Mouse (Mus musculus) 416B (cell line): ENCODE measurements around the gene Gm45717.
"Not testable (repeated sequence)": the region's sequence is repeated elsewhere in the genome, so short reads cannot be mapped to it uniquely, and the experiment has no call there.

Experiments
- DNase-seq: peaks from one replicate; pipeline ENCODE4 v3.0.0; 2011; ENCODE audit warnings: low read depth

The Gm45717 gene

DNA sequence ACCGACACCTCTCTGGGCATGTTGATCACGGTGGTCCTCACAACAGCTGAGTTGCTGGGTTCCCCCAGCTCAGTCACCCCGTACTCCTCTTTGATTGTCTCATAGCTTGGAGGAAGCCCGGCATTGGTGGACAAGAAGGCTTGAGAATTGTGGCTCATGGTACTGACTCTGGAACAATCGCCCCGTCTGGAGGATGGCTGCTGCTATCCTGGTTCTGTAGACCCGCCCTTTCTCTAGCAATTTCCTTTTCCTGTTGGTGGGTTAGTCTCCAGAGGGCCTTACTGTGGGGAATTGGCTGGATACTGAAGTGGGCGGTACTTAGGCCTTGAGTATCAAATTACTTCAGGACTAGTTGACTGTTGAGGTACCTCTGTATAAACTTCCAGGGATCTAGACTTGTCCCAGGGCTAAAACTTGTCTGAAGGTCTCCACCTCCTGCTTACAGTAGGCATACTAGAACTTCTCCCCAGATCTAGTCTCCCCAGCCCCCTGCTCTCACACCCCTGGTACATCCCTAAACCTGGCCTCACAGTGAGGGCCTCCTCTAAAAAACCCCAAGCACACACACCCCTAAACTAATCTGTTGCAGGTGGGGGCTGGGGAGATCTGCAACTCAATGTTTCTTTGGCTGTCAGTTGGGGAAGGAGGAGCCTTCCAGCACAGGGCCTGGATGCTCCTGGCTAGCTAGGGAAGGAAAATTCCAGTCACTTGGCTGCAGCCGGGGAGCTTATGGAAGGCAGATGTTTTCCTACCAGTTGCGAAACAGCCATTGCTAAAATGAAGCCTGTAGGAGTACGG lies at the start of gene Gm45717, which contains the start of gene Ifitm2:
Gene Gm45717 (minus strand): TSS at position 180 of the 798 bp plus-strand sequence.
Gene Ifitm2 (minus strand): TSS at position 230 of the 798 bp plus-strand sequence.
- DNase-seq = peak; percentile 97

GRCm38 (mm10) chr7:141003248-141004010 lies 47.7 kb upstream of the Gm45717 start:
- DNase-seq = no peak

DNA sequence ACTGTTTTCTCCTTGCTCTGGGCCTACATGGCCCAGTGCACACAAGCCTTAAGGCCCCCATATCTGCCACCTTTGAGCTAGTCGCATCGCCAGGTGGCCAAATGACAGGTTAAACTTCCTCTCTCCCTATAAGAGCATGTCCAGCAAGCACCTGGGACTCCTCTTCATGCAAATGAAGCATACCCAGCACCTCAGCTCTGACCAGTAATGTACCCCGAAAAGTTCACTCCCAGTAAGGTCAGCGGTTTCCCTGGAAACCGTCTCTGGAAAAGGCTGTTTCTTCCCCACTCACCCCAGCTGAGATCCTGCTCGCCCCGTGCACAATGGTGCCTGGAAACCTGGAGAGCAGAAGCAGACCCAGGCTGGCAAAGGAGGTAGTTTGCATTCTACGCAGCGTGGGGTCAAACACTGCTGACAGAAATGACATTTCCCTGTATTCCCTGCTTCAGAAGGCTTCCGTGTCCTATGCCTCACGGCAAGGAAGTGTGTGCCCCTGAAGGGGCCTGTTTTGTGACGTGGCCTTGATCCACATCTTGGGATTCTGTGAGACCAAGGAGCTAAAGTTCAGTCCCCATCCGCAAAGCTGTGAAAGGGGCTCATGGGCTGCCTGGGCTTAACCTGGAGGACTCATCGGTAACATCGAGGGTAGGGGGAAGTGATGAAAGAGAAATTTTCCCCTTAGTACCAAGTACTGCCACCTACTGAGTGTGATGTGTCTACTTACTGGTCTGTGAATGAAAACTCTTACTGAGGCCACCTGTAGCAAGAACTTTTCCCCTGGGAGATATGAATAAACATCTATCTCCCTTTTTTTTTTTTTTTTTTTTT lies 45.4 kb upstream of the Gm45717 start:
- no peak for DNase-seq

GRCm38 (mm10) chr7:140998853-140999700 lies 43.3 kb upstream of the Gm45717 start:
- DNase-seq = peak; percentile 94

DNA sequence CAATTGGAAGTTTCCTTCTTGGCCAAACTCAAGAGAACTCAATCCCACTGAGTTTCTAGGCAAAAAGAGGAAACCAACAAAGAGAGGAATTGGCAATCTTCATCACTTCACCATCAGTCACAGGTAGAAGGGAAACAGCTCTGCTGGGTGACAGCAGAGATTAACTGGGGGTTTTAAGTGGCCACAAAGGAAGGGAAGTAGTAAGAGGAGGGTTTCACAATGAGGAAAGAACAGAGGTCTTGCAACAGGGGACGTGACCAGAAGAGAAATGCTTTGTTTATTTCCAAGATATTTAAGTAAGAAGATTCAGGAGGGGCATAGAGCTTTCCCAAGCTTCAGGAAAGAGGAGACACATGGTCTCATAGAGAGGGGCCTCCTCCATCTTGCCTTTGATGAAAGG lies 42.1 kb upstream of the Gm45717 start:
- DNase-seq = peak; percentile 87

- DNase-seq = peak; percentile 82
Observed at GRCm38 (mm10) chr7:140991117-140991689, 35.5 kb upstream of the Gm45717 start.

GRCm38 (mm10) chr7:140990622-140991021 lies 34.9 kb upstream of the Gm45717 start:
- peak; percentile 90 for DNase-seq

DNA sequence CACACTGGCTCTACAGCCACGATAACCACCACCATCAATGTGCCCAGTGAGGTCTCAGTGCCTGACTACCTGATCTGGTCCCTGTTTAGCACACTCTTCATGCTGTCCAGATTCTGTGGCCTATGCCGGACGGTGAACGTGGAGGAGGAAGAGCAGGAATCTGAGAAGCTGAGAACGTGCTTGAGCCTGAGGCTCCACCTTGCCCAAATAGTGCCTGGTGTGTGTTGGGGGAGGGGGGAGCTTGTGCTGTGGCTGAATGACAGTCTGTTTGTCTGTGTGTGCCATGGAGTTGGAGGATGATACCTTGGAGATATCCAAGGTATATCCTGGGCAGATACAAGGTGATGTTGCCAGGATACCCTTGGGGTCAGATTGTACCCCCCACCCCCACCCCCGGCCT lies 34.4 kb upstream of the Gm45717 start:
- DNase-seq = peak; percentile 75

DNA sequence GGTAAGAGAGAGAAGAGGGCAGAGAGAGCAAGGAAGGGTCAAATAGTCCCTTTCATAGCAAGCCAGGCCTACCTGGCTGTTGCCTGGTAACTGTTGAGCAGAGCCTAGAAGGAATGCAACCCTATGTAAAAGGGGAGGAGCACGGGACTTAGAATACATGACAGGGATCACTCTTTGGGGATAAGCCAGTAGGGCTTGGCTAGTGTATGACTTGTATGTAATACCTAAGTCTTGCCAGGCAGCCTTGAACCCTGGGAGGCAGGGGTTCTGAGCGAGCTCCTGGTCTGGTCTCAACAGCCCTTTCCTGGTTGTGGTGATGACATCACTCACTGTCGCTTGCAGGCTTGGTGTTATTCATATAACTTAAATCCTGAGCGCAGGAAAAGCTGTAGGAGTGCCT lies 33.3 kb upstream of the Gm45717 start:
- DNase-seq = peak; percentile 58

DNA sequence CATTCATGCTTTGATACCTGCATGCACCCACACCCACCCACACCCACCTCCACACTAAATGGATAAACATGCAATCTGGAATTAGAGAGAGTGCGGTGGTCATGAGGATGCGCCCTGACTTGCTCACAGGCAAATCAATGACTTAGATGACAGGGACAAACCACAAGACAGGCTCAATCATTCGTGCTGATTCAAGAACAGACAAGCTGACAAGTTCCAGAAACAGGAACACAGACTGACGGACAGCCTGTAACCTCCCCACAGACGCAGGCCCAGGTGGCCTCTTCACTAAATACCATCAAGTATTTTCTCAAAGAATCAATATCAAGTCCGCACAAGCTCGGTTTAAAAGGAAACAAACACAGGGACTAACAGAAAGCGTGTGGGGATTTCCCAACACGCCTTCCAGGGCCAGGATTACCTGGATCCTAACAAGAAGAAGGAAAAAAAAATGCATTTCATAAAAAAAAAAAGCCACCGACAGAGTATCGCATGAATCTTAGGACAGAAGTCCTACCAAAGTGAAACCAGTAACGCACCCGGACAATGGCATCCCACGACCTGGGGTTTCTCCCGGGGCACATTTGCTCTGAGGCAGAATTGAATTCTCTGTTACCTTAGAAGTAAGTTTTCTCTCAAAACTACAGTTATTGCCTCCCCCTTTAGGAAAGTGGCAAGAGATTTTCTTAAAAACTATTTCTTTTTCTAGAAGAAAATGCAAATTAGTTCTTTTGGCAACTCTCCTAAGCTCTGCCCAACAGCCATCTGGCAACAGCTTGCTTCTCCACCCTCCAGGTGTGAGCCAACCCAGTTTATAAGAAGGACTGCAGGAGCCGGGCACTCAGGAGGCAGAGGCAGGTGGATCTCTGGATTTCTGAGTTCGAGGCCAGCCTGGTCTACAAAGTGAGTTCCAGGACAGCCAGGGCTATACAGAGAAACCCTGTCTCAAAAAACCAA lies 31.7 kb upstream of the Gm45717 start:
- DNase-seq = no peak

DNA sequence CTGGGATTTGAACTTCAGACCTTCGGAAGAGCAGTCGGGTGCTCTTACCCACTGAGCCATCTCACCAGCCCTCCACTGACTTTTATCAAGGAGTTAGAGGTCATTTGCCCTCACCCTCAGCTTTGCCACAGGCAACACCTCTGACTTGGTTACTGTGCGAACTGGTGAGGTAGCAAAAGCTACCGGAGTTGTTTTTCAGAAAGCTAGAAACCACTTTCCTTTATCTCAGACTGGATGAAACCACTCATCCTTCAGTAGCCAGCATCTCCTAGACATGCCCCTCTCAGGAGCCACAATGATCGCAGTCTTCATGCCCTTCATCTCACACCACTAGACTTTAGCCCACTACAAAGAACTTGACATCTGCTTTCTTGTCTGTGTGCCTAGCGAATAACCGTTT lies 27.2 kb upstream of the Gm45717 start:
- DNase-seq = no peak

DNA sequence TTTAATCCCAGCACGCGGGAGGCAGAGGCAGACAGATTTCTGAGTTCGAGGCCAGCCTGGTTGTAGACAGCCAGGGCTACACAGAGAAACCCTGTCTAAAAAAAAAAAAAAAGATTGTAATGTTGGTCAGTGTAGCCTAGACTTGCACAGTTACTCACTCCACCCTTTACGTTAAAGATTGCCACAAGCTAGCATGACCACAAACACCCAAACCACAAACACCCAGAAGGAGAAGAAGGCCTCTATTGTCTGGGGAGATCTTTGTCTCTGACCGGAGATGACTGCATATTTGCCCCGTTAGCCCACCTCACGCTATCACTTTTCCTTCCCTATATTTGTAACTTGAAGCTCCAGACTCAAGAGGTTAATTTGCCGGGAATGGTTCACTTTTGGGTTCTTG lies 26.0 kb upstream of the Gm45717 start:
- DNase-seq = peak; percentile 98

GRCm38 (mm10) chr7:140976720-140977119 lies 21.0 kb upstream of the Gm45717 start:
- not testable (repeated sequence) for DNase-seq

DNA sequence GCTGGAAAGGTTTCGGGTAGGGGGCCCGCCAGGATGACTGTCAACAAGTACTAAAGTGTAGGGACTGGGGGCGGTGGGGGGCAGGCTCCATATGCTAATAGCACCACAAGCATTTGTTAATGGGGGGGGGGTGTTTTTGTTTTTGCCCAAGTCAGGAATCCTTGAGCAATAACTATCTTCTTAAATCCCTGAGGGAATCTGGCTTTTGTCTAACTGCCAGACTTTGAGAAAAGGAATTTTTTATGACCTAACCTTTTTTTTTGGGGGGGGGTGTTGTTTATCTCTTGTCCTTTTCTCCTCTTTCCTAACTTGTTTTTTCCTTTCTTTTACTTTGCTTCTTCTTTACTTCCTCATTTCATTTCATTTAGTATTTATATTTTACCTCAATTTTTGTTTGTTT lies 19.7 kb upstream of the Gm45717 start:
- no peak for DNase-seq

DNA sequence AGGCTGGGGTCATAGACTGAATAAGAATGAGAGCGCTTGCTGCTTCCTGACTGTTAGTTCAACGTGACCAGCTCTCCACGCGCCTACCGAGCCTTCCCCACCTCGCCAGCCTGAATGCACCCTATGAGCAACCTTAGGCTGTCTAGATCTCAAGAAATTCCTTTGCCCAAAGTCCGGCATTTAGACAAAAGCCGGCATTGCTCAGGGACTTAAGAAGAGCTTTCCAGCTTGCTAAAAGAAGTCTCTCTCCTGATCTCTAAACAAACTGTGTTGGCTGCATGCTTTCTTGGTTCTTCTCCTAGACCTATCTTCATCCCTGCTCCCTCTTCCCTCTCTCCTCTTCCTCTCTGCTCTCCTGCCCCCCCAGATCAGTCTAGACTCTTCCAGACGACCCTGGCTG lies 19.2 kb upstream of the Gm45717 start:
- DNase-seq = no peak

- no peak for DNase-seq
Observed at GRCm38 (mm10) chr7:140973396-140974165, 17.8 kb upstream of the Gm45717 start.

- DNase-seq = no peak
Observed at GRCm38 (mm10) chr7:140971479-140972171, 15.9 kb upstream of the Gm45717 start.

GRCm38 (mm10) chr7:140970931-140971330 lies 15.2 kb upstream of the Gm45717 start:
- DNase-seq = no peak
